Mouse (Mus musculus) limb, embryonic 11.5 days (tissue): ENCODE results near the gene Mras. TPM values are rescaled to one million over a fixed set of nuclear protein-coding genes. Genes with fewer than 3 reads are reported as not detected.

Experiments
- ATAC-seq: fragments of 200-750 bp; cut with Nextera tagmentation; 2 replicates; pipeline ENCODE4 v1.8.0; 2017; ENCODE audit warnings: low read depth; ENCODE audit not compliant: insufficient number of reproducible peaks, low FRiP score, low TSS enrichment
- DNase-seq: peaks from one replicate; pipeline ENCODE4 v3.0.0-alpha.2; 2015; ENCODE audit warnings: low spot score
- H3K27ac ChIP-seq: fragments of 300-500 bp; sonication (generic); replicated peaks from 2 replicates; pipeline ENCODE4 v1.5.1; 2014; ENCODE audit warnings: low read depth, mild to moderate bottlenecking, low read length
- H3K27me3 ChIP-seq: fragments of 300-500 bp; sonication (generic); 2 replicates; pipeline ENCODE4 v1.6.1; 2014; ENCODE audit warnings: mild to moderate bottlenecking, low read length, mixed read lengths; ENCODE audit not compliant: control insufficient read depth, insufficient read depth
- H3K36me3 ChIP-seq: fragments of 300-500 bp; sonication (generic); 2 replicates; pipeline ENCODE4 v1.6.1; 2014; ENCODE audit warnings: mild to moderate bottlenecking, low read length, moderate library complexity, mixed read lengths; ENCODE audit not compliant: control insufficient read depth, insufficient read depth
- H3K4me1 ChIP-seq: fragments of 300-500 bp; sonication (generic); 2 replicates; pipeline ENCODE4 v1.6.1; 2014; ENCODE audit warnings: low read length, mixed read lengths; ENCODE audit not compliant: control insufficient read depth, insufficient read depth
- H3K4me2 ChIP-seq: fragments of 300-500 bp; sonication (generic); 2 replicates; pipeline ENCODE4 v1.6.1; 2014; ENCODE audit warnings: low read depth, mild to moderate bottlenecking, moderate library complexity; ENCODE audit not compliant: severe bottlenecking
- H3K4me3 ChIP-seq: fragments of 300-500 bp; sonication (generic); 2 replicates; pipeline ENCODE4 v1.5.1; 2014; ENCODE audit warnings: low read depth, low read length
- H3K9ac ChIP-seq: fragments of 300-500 bp; sonication (generic); 2 replicates; pipeline ENCODE4 v1.6.1; 2014; ENCODE audit warnings: mild to moderate bottlenecking, low read length
- H3K9me3 ChIP-seq: fragments of 300-500 bp; sonication (generic); 2 replicates; pipeline ENCODE4 v1.6.1; 2016; ENCODE audit warnings: low read length; ENCODE audit not compliant: control insufficient read depth
- WGBS: fragments of 180-500 bp; shearing (Covaris S2); extraction: QIAGEN DNeasy Blood & Tissue Kit; methylation state at CpG from one replicate; pipeline ENCODE4 v1.1.7; 2014; 5-methylcytosine and 5-hydroxymethylcytosine counted together
- polyA plus RNA-seq: library from polyadenylated mRNA; unstranded; fragments of >200 nt; fragmentation: Nextera tagmentation; extraction: Ambion mirVana; gene quantifications from 2 replicates; pipeline ENCODE4 v1.2.1, GENCODE M21; 2014

Gene Mras
- polyA plus RNA-seq, 1 experiment from 2014 or later: 14.1 TPM

DNA sequence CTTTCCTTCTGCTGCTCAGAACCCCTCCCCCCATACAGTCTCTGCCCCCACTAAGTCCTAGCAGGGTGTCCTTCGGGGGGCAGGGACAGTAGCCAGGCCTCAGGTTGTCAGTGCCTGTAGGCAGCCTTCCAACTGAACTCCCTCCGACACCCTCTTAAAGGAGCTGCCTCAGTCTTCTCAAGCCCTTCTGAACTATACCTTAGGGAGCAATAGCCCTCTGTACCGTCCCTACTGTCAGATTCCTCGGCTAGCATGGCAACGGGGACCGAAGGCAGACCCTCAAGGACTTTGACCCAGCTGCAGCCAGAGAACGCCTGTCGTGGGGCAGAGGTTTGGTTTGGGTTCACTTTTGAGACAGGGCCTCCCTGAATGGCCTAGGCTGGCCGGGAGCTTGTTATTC is 11.9 kb downstream of the Mras start:
- no peak overlapping the region for H3K4me2 ChIP-seq
- H3K4me3 ChIP-seq: no peak overlapping the region
- H3K9ac ChIP-seq: no peak overlapping the region
- no peak overlapping the region for H3K27ac ChIP-seq
- peaks cover 22% of the 10 kb centered on the region for H3K4me1 ChIP-seq
- no peaks in the 10 kb centered on the region for H3K27me3 ChIP-seq
- ATAC-seq (no peak), DNase-seq (no peak)
- WGBS: 70% methylated on average over 9 of the region's 9 CpGs
- H3K36me3 ChIP-seq: no peaks in the 10 kb centered on the region
- H3K9me3 ChIP-seq: no peaks in the 10 kb centered on the region

- Histone ChIP-seq H3K4me1 (peaks cover 22% of the 10 kb centered on the region), H3K9me3 (no peaks in the 10 kb centered on the region), H3K4me3 (no peak overlapping the region), H3K9ac (no peak overlapping the region), H3K36me3 (no peaks in the 10 kb centered on the region), H3K27ac (no peak overlapping the region), H3K4me2 (no peak overlapping the region), H3K27me3 (no peaks in the 10 kb centered on the region)
- DNase-seq (no peak), ATAC-seq (peak; percentile 57; the same call in 1 of the 2 replicates)
- WGBS: 71% methylated on average over 4 of the region's 4 CpGs
These were observed 12.7 kb downstream of the Mras start for GRCm38 (mm10) chr9:99424574-99424863.

- WGBS: 70% methylated on average over 9 of the region's 9 CpGs
- no peak overlapping the region for H3K4me3 ChIP-seq
- H3K4me1 ChIP-seq: peaks cover 22% of the 10 kb centered on the region
- H3K4me2 ChIP-seq: no peak overlapping the region
- no peaks in the 10 kb centered on the region for H3K36me3 ChIP-seq
- DNase-seq (no peak), ATAC-seq (peak; percentile 15; the same call in 1 of the 2 replicates)
- H3K27me3 ChIP-seq: no peaks in the 10 kb centered on the region
- no peak overlapping the region for H3K27ac ChIP-seq
- no peaks in the 10 kb centered on the region for H3K9me3 ChIP-seq
- H3K9ac ChIP-seq: no peak overlapping the region
These were observed 13.2 kb downstream of the Mras start for GRCm38 (mm10) chr9:99423692-99424573.

- no peak overlapping the region for H3K9ac ChIP-seq
- H3K4me2 ChIP-seq: no peak overlapping the region
- H3K9me3 ChIP-seq: no peaks in the 10 kb centered on the region
- no peak overlapping the region for H3K4me3 ChIP-seq
- peaks cover 27% of the 10 kb centered on the region for H3K4me1 ChIP-seq
- ATAC-seq: no peak
- no peak for DNase-seq
- H3K27ac ChIP-seq: no peak overlapping the region
- no peaks in the 10 kb centered on the region for H3K27me3 ChIP-seq
- 67% methylated on average over 3 of the region's 3 CpGs for WGBS
- H3K36me3 ChIP-seq: no peaks in the 10 kb centered on the region
These were observed 15.3 kb downstream of the Mras start for GRCm38 (mm10) chr9:99421914-99422313.

DNA sequence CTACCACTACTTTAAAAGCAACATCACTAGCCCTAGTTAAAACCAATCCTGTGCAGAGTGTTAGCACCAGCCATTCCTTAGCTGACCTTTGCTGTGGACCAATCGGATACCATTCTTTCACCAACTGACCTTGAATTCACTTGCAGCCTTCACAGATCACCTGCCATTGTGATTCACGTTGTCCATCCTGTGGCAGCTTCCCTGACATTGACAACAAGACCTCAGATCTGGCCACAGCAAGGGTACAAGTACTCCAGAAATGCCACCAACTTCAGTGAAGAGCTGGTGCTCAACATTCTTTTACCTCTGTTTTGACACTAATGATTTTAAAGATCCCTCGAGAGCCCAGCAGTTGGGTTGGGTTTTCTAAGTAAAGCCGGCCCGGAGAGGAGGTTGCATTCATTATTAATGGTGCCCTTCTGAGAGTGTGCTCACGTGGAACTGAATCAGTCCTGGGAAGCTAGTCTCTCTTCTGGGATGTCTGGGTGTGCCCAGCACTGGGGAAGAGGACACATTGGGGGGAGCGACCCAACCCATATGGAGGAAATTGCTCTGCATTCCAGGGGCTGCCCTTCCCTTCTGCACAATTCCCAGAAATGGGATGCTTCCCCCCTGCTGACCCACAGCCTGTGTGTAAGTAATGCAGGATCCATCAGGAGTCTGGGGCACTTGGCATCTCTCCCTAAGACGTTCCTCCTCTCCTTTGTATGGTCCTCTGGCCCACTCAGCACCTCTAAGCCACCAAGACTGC is 17.1 kb downstream of the Mras start:
- no peaks in the 10 kb centered on the region for H3K36me3 ChIP-seq
- 82% methylated on average over 8 of the region's 8 CpGs for WGBS
- no peak for ATAC-seq
- peaks cover 27% of the 10 kb centered on the region for H3K4me1 ChIP-seq
- H3K27me3 ChIP-seq: no peaks in the 10 kb centered on the region
- H3K27ac ChIP-seq: no peak overlapping the region
- H3K9ac ChIP-seq: no peak overlapping the region
- DNase-seq: no peak
- H3K9me3 ChIP-seq: no peaks in the 10 kb centered on the region
- no peak overlapping the region for H3K4me2 ChIP-seq
- no peak overlapping the region for H3K4me3 ChIP-seq

GRCm38 (mm10) chr9:99418377-99418776 is 18.8 kb downstream of the Mras start:
- Histone ChIP-seq H3K36me3 (no peaks in the 10 kb centered on the region), H3K27ac (no peak overlapping the region), H3K4me3 (no peak overlapping the region), H3K27me3 (no peaks in the 10 kb centered on the region), H3K9me3 (no peaks in the 10 kb centered on the region), H3K4me1 (peaks cover 10% of the 10 kb centered on the region; the same call in 1 of the 2 replicates), H3K9ac (no peak overlapping the region), H3K4me2 (no peak overlapping the region)
- 61% methylated on average over 5 of the region's 5 CpGs for WGBS
- ATAC-seq: no peak
- no peak for DNase-seq

GRCm38 (mm10) chr9:99417288-99417846 is 19.8 kb downstream of the Mras start:
- 83% methylated on average over 4 of the region's 4 CpGs for WGBS
- H3K27me3 ChIP-seq: no peaks in the 10 kb centered on the region
- H3K9ac ChIP-seq: no peak overlapping the region
- no peak for DNase-seq
- ATAC-seq: no peak
- no peaks in the 10 kb centered on the region for H3K9me3 ChIP-seq
- H3K27ac ChIP-seq: no peak overlapping the region
- H3K36me3 ChIP-seq: no peaks in the 10 kb centered on the region
- H3K4me3 ChIP-seq: no peak overlapping the region
- H3K4me1 ChIP-seq: peaks cover 10% of the 10 kb centered on the region; the same call in 1 of the 2 replicates
- no peak overlapping the region for H3K4me2 ChIP-seq

DNA sequence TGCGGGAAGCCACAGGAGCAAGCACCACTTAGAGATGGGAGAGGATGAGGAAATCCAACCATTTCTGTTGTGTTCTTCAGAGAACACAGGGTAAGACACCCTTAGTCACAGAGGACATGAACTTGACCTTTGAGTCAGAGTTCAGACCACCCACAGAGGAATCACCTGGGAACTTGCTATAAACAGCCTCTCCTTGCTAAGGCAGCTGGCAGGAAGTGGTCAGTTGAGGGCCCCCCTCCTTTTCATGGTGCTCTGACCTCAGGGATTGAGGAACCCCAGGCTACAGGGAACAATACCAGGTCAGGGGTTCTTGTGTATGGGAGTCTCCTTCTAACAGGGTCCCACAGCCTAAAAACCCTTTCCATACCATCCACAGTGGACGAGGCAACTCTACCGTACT is 20.4 kb downstream of the Mras start:
- ATAC-seq: no peak
- Histone ChIP-seq H3K9ac (no peak overlapping the region), H3K4me2 (no peak overlapping the region), H3K9me3 (no peaks in the 10 kb centered on the region), H3K4me3 (no peak overlapping the region), H3K27me3 (no peaks in the 10 kb centered on the region), H3K27ac (no peak overlapping the region), H3K36me3 (no peaks in the 10 kb centered on the region), H3K4me1 (peaks cover 7% of the 10 kb centered on the region; the same call in 1 of the 2 replicates)
- DNase-seq: no peak
- WGBS: 85% methylated on average over 3 of the region's 3 CpGs
